Mouse (Mus musculus): ENCODE results near the gene BC030867. TPM values are rescaled to one million over a fixed set of nuclear protein-coding genes. Genes with fewer than 3 reads are reported as not detected.

BC030867 gene
- polyA plus RNA-seq, 1 experiment = 12.0 TPM

DNA sequence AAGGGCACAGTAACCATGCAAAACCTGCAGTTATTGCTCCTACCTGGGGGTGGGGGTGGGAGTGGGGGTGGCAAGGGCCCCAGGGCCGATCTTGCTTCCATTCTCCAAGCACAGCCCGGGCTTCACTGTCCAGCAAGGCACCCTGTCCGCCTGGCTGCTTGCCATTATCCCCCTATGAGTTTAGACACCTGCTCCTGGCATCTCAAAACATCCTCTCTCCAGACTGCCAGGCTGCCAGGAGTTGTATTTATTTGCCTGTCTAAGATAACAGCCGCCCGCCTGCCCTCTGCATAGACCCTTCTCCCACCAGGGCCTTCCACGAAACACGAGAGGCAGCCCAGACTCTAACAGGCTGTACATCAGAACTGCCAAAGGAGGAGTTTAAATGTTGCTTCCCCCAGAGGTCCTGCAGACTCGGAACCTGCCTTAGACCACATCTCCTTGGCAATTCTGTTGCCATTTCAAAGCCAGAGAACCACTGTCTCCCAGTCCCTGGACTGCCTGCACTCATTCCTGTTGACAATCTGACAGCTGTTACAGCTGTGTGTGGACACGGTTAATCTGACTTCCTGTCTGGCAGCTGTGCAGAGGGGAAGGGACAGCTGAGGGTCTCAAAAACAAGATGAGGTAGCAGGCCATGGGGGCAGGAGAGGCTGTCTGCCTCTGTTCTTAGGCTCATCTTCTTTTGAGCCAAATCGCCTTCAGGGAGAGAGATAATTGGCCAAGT, 34.1 kb upstream of the BC030867 start:
- Histone ChIP-seq H3K27me3 (ENCODE audit: control insufficient read depth, insufficient read depth, insufficient read length) (no peaks in the 10 kb centered on the region), H3K79me3 (ENCODE audit: low read depth) (peaks cover 41% of the 10 kb centered on the region), H3K4me3 (ENCODE audit: insufficient read depth, poor library complexity, severe bottlenecking) (no peak overlapping the region), H3K36me3 (ENCODE audit: control insufficient read depth, insufficient read depth) (no peaks in the 10 kb centered on the region), H3K79me2 (ENCODE audit: control insufficient read depth, insufficient read depth) (peaks cover 85% of the 10 kb centered on the region), H3ac (ENCODE audit: control insufficient read depth, insufficient read length, low read depth) (no peak overlapping the region)
- peak; percentile 73 for TF ChIP-seq MYOD1 (IDR thresholded peaks at IDR 0.05; ENCODE audit: control insufficient read depth, insufficient read length, low read depth)
- no peak for TF ChIP-seq MAX (IDR thresholded peaks at IDR 0.05)
- no peak for TF ChIP-seq MYOG (IDR thresholded peaks at IDR 0.05; ENCODE audit: control insufficient read depth, extremely low read depth, insufficient read length)

DNA sequence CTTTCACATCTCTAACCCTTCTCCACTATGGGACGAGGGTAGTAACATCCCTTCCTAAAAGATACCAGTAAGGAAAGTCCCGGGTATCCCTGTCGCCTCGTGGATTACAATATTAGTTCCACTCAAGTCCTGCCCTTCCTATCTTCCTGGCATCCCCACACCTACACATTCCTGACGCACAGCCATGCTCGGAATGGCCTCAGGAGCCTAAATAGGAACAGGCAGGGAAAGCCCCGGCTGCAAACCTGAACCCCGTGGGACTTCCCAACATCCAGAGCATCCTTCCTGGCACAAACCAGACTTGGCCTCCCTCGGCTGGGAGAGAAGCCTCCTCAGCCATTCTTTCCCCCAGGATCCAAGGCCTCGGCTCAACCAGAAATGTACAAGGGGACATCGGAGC, 33.2 kb upstream of the BC030867 start:
- peak overlapping the region; percentile 22 for H3ac ChIP-seq (ENCODE audit: control insufficient read depth, insufficient read length, low read depth)
- H3K4me3 ChIP-seq (ENCODE audit: insufficient read depth, poor library complexity, severe bottlenecking) = no peak overlapping the region
- no peaks in the 10 kb centered on the region for H3K27me3 ChIP-seq (ENCODE audit: control insufficient read depth, insufficient read depth, insufficient read length)
- peaks cover 78% of the 10 kb centered on the region for H3K79me2 ChIP-seq (ENCODE audit: control insufficient read depth, insufficient read depth)
- TF ChIP-seq MAX (IDR thresholded peaks at IDR 0.05) (no peak), MYOG (IDR thresholded peaks at IDR 0.05; ENCODE audit: control insufficient read depth, extremely low read depth, insufficient read length) (no peak), CEBPB (IDR thresholded peaks at IDR 0.05; ENCODE audit: low read depth) (no peak), MYOD1 (IDR thresholded peaks at IDR 0.05; ENCODE audit: control insufficient read depth, insufficient read length, low read depth) (no peak), FOSL1 (IDR thresholded peaks at IDR 0.05; ENCODE audit: insufficient read depth, low read length, poor library complexity, severe bottlenecking) (no peak), CTCF (IDR thresholded peaks at IDR 0.05; ENCODE audit: control insufficient read depth, insufficient read depth, insufficient read length) (no peak), USF1 (IDR thresholded peaks at IDR 0.05; ENCODE audit: low read depth) (no peak)
- H3K79me3 ChIP-seq (ENCODE audit: low read depth) = peaks cover 41% of the 10 kb centered on the region
- no peaks in the 10 kb centered on the region for H3K36me3 ChIP-seq (ENCODE audit: control insufficient read depth, insufficient read depth)

DNA sequence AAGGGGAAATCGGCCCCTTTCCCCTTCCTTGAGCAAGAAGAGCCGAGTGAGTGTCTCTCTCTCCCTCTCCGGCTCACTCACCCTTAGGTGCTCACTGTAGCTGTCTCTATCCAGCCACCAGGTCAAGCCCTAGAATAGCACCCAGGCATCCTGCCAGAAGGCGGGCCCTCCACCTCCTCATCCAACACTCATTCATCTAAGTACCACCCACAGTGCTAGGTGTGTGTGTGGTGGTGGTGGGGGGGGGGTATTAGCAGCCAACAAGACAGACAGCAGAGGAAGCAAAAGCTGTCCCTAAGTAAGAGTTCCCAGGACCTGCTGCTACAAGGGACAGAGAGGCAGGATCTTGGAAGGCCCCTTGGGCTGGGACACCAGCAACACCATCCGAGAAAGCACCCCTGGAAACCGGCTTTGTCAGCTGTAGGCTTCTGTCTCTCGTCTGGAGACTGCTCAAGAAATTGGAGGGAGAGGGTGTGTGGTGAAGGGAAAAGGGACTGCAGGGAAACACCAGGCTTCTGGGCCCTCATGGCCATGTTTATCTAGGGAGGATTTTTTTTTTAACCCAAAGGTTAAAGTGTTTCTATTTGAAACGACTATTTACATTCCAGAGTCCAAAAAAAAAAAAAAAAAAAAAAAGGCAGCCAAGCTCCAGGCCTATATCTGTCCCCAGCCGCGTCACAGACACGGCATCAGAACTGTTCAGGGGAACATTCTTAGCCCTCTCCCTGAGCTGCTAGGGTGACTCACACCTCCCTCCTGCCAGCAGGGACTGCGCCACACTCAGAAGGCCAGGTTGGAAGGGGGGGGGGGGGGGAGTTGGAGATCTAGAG, 32.4 kb upstream of the BC030867 start:
- Histone ChIP-seq H3K79me2 (ENCODE audit: control insufficient read depth, insufficient read depth) (peaks cover 70% of the 10 kb centered on the region), H3K4me3 (ENCODE audit: insufficient read depth, poor library complexity, severe bottlenecking) (peak overlapping the region; percentile 19), H3K27me3 (ENCODE audit: control insufficient read depth, insufficient read depth, insufficient read length) (no peaks in the 10 kb centered on the region), H3ac (ENCODE audit: control insufficient read depth, insufficient read length, low read depth) (no peak overlapping the region), H3K36me3 (ENCODE audit: control insufficient read depth, insufficient read depth) (no peaks in the 10 kb centered on the region), H3K79me3 (ENCODE audit: low read depth) (peaks cover 41% of the 10 kb centered on the region)
- no peak for TF ChIP-seq USF1 (IDR thresholded peaks at IDR 0.05; ENCODE audit: low read depth)
- no peak for TF ChIP-seq MYOG (IDR thresholded peaks at IDR 0.05; ENCODE audit: control insufficient read depth, extremely low read depth, insufficient read length)
- TF ChIP-seq MYOD1 (IDR thresholded peaks at IDR 0.05; ENCODE audit: control insufficient read depth, insufficient read length, low read depth) = no peak
- TF ChIP-seq FOSL1 (IDR thresholded peaks at IDR 0.05; ENCODE audit: insufficient read depth, low read length, poor library complexity, severe bottlenecking) = peak; percentile 16
- no peak for TF ChIP-seq CTCF (IDR thresholded peaks at IDR 0.05; ENCODE audit: control insufficient read depth, insufficient read depth, insufficient read length)
- peak; percentile 18 for TF ChIP-seq MAX (IDR thresholded peaks at IDR 0.05)

DNA sequence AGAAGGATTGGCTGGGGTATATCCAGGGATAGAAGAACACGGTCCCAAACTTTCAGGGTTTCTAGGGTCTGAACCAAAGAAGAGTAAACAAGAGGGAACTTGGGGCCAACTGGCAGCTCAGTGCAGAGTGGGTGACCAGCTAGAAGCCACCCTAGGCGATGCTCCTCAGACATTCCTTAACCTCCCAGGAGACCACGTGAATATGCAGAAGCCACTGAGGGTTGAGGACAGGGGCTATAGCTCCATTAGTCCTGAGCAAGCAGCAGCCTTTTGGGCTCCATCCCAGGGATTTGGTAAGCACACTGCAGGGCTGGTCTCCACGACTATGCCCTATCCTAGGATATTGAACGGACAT, 31.8 kb upstream of the BC030867 start:
- peaks cover 65% of the 10 kb centered on the region for H3K79me2 ChIP-seq (ENCODE audit: control insufficient read depth, insufficient read depth)
- TF ChIP-seq MYOD1 (IDR thresholded peaks at IDR 0.05; ENCODE audit: control insufficient read depth, insufficient read length, low read depth) (no peak), CTCF (IDR thresholded peaks at IDR 0.05; ENCODE audit: control insufficient read depth, insufficient read depth, insufficient read length) (no peak), USF1 (IDR thresholded peaks at IDR 0.05; ENCODE audit: low read depth) (no peak), FOSL1 (IDR thresholded peaks at IDR 0.05; ENCODE audit: insufficient read depth, low read length, poor library complexity, severe bottlenecking) (no peak), MAX (IDR thresholded peaks at IDR 0.05) (no peak), MYOG (IDR thresholded peaks at IDR 0.05; ENCODE audit: control insufficient read depth, extremely low read depth, insufficient read length) (no peak), CEBPB (IDR thresholded peaks at IDR 0.05; ENCODE audit: low read depth) (no peak)
- no peaks in the 10 kb centered on the region for H3K27me3 ChIP-seq (ENCODE audit: control insufficient read depth, insufficient read depth, insufficient read length)
- H3K4me3 ChIP-seq (ENCODE audit: insufficient read depth, poor library complexity, severe bottlenecking) = no peak overlapping the region
- no peak overlapping the region for H3ac ChIP-seq (ENCODE audit: control insufficient read depth, insufficient read length, low read depth)
- no peaks in the 10 kb centered on the region for H3K36me3 ChIP-seq (ENCODE audit: control insufficient read depth, insufficient read depth)
- peaks cover 38% of the 10 kb centered on the region for H3K79me3 ChIP-seq (ENCODE audit: low read depth)

DNA sequence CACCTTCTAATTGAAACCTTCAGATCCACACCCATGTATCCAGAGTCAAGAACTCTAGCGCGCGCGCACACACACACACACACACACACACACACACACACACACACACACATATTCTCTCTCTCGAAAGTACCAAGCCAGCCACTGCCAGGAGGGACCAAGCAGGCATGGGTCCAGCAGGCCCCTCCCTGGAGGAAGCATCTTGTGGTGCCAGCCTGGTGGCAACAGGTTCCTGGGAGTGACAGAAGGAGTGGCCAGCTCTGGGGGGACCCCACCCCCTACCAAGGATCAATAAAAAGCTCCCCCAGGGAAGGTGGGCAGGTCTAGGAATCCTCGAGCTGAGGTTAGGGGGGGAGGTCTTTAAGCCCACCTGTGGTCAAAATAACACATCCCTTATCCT, 31.3 kb upstream of the BC030867 start:
- H3K36me3 ChIP-seq (ENCODE audit: control insufficient read depth, insufficient read depth) = no peaks in the 10 kb centered on the region
- H3K79me2 ChIP-seq (ENCODE audit: control insufficient read depth, insufficient read depth) = peaks cover 59% of the 10 kb centered on the region
- TF ChIP-seq FOSL1 (IDR thresholded peaks at IDR 0.05; ENCODE audit: insufficient read depth, low read length, poor library complexity, severe bottlenecking) (no peak), CTCF (IDR thresholded peaks at IDR 0.05; ENCODE audit: control insufficient read depth, insufficient read depth, insufficient read length) (no peak), MAX (IDR thresholded peaks at IDR 0.05) (no peak), MYOD1 (IDR thresholded peaks at IDR 0.05; ENCODE audit: control insufficient read depth, insufficient read length, low read depth) (no peak), CEBPB (IDR thresholded peaks at IDR 0.05; ENCODE audit: low read depth) (no peak), USF1 (IDR thresholded peaks at IDR 0.05; ENCODE audit: low read depth) (no peak), MYOG (IDR thresholded peaks at IDR 0.05; ENCODE audit: control insufficient read depth, extremely low read depth, insufficient read length) (no peak)
- H3K79me3 ChIP-seq (ENCODE audit: low read depth) = peaks cover 38% of the 10 kb centered on the region
- H3K27me3 ChIP-seq (ENCODE audit: control insufficient read depth, insufficient read depth, insufficient read length) = no peaks in the 10 kb centered on the region
- H3K4me3 ChIP-seq (ENCODE audit: insufficient read depth, poor library complexity, severe bottlenecking) = peak overlapping the region; percentile 34
- peak overlapping the region; percentile 37 for H3ac ChIP-seq (ENCODE audit: control insufficient read depth, insufficient read length, low read depth)

Measured in C2C12 (cell line).